Mouse (Mus musculus) T-helper 2 cell (primary cell): ENCODE data around the gene Pam16.

Experiments
- in situ Hi-C: fragments of 300-600 bp; cut with MboI, MseI; formaldehyde crosslinking; loops from one replicate; pipeline ENCODE4 v1.15.1; 2025; ENCODE audit warnings: high pct_unique_total_duplicates

The Pam16 gene

DNA sequence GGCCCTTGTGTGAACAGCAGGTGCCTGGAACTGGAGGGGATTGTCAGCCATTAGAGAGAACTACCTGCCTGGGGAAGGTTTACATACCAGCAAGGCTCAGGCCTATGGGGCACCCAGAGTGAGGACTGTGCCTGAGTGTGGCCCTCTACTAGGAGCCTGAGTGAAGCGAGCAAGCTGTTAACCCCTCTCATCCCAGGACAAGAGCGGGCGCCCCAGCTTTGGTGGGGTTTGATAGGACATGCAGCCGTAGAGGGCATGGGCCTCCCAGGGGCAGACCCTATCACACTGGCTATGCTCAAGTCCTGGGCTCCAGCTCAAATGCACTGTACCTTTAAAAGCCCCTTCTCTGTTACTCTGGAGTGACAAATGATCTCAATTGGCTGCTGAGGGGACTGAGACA is 22.0 kb upstream of the Pam16 start:
- in situ Hi-C loops = no loop called here

- in situ Hi-C loops = no loop called here
Observed at GRCm38 (mm10) chr16:4645867-4646266, 21.1 kb upstream of the Pam16 start.

GRCm38 (mm10) chr16:4643670-4644419 is 19.1 kb upstream of the Pam16 start:
- in situ Hi-C loops = no loop called here

- in situ Hi-C loops = no loop called here
Observed at GRCm38 (mm10) chr16:4642937-4643336, 18.1 kb upstream of the Pam16 start.

DNA sequence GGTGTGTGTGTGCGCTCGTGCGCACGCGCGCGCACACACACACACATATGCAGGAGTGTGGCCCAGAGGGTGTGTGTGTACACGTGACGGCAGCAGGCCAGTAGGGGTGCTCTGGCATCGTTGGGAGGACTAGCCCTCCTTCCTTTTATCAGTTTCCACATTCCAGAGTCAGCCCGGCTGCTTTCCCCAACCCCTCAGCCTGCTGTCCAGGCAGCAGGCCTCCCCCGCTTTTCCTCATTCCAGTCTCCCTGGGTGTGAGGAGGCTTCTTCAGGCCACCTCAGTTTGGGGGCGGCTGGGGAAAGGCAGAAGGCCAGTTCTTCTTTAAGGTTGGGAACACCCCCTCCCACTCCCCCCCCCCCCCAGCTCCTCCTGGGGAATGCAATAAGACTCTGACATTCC is 17.4 kb upstream of the Pam16 start:
- in situ Hi-C loops = no loop called here

DNA sequence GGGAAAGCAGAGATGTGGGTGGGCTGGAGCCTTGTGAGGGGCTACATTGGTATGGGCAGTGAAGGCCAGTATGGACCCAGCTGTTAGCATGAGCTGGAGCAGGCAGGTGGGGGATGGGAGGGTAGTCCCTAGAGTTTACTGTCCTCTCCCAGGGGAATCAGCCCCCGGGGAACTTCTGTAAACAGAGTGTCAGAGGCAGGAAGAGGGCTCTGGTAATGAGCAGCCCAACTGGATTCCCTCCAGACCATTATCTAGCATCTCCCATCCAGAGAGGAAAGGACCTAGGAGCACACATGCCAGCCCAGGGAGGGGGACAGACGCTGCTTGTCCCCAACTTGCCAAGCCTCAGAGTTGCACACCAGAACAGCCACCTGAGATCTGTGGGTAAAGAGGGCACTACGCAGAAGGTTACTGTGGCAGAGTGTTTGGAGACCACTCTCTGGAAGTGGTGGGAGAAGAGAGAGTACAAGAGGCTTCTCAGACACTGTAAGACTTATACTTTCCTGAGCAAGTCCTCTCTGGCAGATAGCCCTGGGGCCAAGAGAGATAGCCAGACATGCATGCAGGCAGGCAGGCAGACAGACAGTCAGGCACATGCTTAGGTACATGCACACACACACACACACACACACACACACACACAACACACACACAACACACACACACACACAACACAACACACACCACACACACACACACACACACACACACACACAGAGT is 16.5 kb upstream of the Pam16 start:
- in situ Hi-C loops = no loop called here

GRCm38 (mm10) chr16:4640267-4641005 is 15.6 kb upstream of the Pam16 start:
- in situ Hi-C loops = no loop called here

DNA sequence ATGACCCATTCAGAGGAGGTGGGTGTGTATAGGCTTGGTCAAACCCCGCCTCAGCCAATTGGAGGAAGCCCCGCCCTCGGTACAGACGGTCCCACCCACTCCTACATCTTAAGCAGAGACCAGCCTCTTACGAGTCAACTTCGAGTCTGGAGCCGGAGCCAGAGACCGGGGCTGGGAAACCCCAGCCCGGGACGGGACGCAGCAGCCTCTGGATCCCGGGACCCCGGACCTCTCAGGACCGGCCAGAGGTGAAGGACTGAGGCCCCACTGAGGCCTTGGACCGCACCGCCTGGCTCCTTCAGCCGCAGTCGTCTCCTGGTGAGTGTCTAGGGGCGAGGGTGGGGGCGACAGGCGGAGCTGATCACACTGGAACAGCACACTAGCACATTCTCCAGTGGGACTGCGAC is 15.0 kb upstream of the Pam16 start, which contains the start of the genes Vasn and Dnaja3:
Gene Vasn, plus strand, starts transcription at position 111 of the 407 bp plus-strand sequence.
Gene Dnaja3, plus strand, starts transcription at position 159 of the 407 bp plus-strand sequence.
- in situ Hi-C loops = no loop called here

DNA sequence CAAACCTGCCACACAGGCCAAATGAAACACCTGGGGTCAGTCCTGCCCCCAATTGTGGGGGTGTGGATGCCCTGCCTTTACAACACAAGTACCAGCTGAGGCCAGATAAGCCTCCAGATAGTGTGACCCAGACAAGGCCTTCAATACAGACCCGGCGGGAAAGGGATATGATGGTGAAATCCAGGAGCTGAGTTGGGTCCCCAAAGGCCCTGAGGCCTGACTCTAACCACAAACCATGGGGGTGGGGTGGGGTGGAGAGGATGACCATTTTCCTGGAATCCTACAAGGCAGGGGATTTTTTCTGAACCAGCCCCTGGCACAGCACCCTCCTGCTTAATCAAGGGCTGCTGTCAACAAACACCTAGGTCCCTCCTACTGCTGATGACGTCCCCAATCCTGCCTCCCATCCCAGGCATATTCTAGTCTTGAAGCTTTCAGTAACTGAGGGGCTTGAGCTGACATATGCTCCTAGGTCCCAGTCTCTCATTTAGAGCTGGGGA is 14.2 kb upstream of the Pam16 start:
- in situ Hi-C loops = no loop called here

DNA sequence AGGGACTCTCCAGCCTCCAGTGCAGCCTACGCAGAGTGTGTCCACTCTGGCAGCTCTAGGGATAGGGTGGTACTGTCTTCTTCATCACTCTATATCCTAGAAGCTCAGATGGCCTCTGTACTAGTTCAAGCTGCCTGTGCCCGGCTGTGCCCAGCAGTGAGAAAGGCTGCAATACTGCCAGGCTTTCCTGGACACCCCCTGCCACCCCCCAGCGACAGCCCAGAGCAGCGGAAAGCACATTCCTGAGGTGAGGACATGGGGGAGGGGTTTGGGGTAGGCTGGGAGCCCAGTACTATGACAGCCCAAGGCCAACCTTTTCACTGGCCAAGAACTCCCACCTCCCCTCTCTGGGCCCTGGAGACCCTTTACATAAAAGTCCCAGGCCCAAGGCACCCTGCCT is 11.0 kb upstream of the Pam16 start:
- in situ Hi-C loops = no loop called here

DNA sequence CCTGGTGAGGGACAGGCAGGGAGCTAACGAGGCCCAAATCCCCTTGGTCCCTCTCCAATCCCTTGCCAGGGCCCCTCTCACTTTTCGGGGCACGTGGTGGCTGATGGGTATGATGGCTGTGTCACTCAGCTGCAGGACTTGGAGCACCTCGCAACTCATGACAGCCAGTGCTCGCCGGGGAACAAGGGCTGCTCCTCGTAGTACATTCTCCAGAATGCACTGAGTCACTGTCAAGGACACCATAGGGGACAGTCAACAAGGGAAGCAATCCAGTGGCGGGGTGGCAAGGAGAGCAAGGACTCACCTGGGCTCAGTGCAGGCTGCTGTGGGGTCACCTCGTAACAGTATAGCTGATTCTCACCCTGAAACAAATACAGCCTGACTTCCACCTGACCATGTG is 9.9 kb upstream of the Pam16 start:
- in situ Hi-C loops = no loop called here

GRCm38 (mm10) chr16:4633661-4634060 is 8.9 kb upstream of the Pam16 start:
- in situ Hi-C loops = no loop called here

DNA sequence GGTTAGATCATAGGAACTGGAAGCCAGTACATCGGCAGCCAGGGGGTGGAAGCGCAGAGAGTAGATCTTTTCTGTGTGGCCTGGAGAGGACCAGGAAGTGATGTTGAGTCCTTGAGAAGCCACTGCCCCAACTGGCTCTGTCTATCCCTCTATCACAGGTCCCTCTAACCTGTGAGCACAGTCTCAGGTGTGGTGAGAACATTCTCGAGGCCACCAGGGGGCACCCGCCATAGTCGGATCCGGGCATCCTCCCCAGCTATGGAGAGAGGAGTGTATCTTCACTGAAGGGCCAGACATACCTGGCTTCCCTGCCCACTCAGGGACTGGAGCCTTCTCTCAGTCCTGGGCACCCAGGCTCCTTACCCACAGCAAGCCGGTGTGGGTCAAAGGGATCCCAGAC is 7.3 kb upstream of the Pam16 start:
- in situ Hi-C loops = no loop called here

- in situ Hi-C loops = no loop called here
Observed at GRCm38 (mm10) chr16:4629950-4630349, 5.2 kb upstream of the Pam16 start.

GRCm38 (mm10) chr16:4628898-4629419 is 4.2 kb upstream of the Pam16 start:
- in situ Hi-C loops = no loop called here

DNA sequence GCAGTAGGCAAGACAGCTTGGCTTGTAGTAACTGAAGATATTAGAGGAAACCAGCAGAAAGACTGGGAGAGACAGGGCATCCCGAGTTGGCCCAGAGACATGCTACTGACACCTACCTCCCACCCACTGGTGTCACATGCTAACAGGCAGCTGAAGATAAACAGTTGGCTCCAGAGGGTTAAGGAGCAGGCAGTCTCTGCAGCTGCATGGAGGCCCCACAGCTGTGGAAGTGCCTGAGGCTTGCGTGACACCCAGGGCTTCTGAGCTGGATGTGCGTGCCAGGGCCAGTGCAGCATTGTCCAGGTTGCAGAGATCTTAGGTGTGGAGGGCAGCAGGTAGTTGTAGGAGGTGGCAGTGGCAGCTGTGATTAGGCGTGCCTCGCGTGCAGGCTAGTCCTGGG is 2.3 kb upstream of the Pam16 start:
- in situ Hi-C loops = no loop called here

DNA sequence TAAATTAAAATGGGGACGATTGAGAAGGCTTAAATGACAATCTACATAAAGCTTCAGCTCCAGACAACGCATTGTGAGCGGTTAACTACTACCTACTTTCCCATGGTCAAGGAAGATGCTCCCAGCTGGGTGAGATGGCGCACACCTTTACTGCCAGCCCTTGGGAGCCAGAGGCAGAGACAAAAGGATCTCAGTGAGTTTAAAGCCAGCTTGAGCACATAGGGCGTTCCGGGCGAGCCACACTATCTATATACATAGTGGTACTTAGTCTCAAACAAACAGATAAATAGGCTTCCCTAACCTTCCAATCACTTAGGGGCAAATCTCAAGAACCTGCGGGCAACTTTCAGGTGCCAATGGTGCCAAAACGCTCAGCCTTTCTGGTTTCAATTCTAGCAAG is 714 bp downstream of the Pam16 start:
- in situ Hi-C loops = no loop called here

DNA sequence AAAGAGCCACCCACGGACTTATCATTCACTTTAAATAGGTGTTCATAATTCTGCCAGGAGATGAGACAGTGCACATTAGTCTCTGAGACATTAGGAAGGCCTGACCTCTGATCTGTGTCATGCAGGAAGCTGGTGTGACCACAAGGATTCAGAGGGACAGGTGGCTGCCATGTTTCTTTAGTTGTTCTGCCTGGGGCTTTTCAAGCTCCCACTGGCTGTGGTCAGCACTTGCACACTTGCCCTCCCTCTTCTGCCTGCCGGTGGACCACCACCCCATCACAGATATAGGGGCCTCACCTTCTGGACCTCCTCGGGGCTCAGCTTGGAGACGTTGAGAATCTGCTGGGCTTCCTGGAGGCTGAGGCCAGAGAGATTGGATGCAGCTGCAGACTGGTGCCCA is 8.0 kb downstream of the Pam16 start:
- in situ Hi-C loops = no loop called here

- in situ Hi-C loops = no loop called here
Observed at GRCm38 (mm10) chr16:4615297-4615696, 9.5 kb downstream of the Pam16 start.

- in situ Hi-C loops = loop anchor here (5.0 kb wide), 1 partner anchor 117 kb away; no protein-coding TSS in a partner anchor
Observed at GRCm38 (mm10) chr16:4614639-4615038, 10.1 kb downstream of the Pam16 start.

DNA sequence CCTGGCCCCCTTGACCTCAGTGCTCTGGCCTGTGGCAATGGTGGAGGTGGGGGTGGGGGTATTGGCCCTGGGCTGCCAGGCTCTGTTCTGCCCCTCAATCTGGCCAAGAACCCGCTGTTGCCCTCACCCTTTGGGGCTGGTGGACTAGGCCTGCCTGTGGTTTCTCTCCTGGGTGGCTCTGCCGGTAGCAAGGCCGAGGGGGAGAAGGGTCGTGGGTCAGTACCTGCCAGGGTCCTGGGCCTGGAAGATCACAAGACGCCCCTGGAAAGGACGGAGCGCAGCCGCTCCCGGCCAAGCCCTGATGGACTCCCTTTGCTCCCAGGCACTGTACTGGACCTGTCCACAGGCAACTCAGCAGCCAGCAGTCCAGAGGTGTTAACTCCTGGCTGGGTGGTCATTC is 11.1 kb downstream of the Pam16 start:
- in situ Hi-C loops = loop anchor here (5.0 kb wide), 1 partner anchor 116 kb away; no protein-coding TSS in a partner anchor

GRCm38 (mm10) chr16:4611676-4612075 is 13.1 kb downstream of the Pam16 start:
- in situ Hi-C loops = loop anchor here (5.0 kb wide), 1 partner anchor 114 kb away; no protein-coding TSS in a partner anchor
